Mouse (Mus musculus): Measurements from ENCODE around the gene Arl6ip1. TPM values are rescaled to one million over a fixed set of nuclear protein-coding genes. Genes with fewer than 3 reads are reported as not detected.
A peak's percentile ranks its signal among the peaks of the same experiment; 100 is the strongest.

Arl6ip1 gene
- polyA plus RNA-seq, 1 experiment from 2014 or later: 505 TPM

DNA sequence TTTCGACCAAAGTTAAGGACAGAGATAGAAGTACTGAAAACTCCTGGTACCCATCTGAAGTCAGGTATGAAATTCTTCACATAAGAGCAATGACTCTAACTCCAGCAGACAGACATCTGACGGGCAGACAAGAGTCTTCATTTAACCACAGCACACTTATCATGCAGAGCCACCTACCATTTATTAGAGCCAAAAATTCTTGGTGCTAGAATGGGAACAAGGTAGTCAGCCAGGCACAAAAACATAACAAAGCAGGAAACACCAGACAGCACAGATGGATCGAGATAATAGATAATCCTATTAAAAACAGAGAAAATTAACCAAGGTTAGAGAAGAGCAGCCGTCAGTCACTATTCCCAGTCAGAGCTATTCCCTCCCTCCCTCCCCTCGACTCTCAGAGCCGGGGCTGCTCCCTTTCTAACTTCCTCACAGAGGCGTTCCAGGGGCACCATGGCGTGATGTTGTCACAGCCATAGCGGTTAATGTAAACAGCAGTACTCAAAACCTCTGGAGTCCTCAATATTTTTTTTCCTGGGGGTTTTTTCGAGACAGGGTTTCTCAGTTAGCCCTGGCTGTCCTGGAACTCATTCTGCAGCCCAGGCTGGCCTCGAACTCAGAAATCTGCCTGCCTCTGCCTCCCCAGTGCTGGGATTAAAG is 3.1 kb downstream of the Arl6ip1 start:
- H3K36me3 ChIP-seq: peaks cover 42% of the 10 kb centered on the region
- H3K4me1 ChIP-seq: peaks cover 27% of the 10 kb centered on the region
- WGBS: 68% methylated on average over 11 of the region's 11 CpGs
- no peak for ATAC-seq (ENCODE audit: low FRiP score, low read depth)
- no peaks in the 10 kb centered on the region for H3K9me3 ChIP-seq
- no peak overlapping the region for H3K27ac ChIP-seq (replicated peaks)
- H3K9ac ChIP-seq (replicated peaks): peak overlapping the region; percentile 20; the same call in 1 of the 2 replicates
- no peaks in the 10 kb centered on the region for H3K27me3 ChIP-seq
- peak overlapping the region; percentile 76 for H3K4me2 ChIP-seq (replicated peaks)
- no peak overlapping the region for H3K4me3 ChIP-seq

DNA sequence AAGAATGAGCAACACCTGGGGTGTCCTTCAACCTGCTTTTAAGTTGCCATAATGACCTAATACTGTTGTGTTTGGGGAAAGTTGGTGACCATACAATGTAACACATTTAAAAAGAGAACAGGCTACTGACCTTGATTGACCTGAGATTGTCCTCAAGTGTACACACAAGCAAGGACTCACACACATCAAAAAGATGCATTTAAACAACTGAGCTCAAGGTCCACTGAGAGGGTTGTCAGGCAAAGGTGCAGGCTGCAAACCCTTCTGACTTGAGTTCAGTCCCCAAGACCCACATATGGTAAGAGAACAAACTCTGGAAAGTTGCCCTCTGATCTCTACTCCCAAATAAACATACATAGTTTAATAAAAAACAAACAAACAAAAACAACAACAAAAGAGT is 3.7 kb downstream of the Arl6ip1 start:
- H3K36me3 ChIP-seq: peaks cover 48% of the 10 kb centered on the region
- no peaks in the 10 kb centered on the region for H3K9me3 ChIP-seq
- no peak overlapping the region for H3K27ac ChIP-seq (replicated peaks)
- H3K9ac ChIP-seq (replicated peaks): no peak overlapping the region
- H3K4me1 ChIP-seq: peaks cover 27% of the 10 kb centered on the region
- H3K4me3 ChIP-seq: no peak overlapping the region
- ATAC-seq (ENCODE audit: low FRiP score, low read depth): no peak
- no peaks in the 10 kb centered on the region for H3K27me3 ChIP-seq
- no peak overlapping the region for H3K4me2 ChIP-seq (replicated peaks)

DNA sequence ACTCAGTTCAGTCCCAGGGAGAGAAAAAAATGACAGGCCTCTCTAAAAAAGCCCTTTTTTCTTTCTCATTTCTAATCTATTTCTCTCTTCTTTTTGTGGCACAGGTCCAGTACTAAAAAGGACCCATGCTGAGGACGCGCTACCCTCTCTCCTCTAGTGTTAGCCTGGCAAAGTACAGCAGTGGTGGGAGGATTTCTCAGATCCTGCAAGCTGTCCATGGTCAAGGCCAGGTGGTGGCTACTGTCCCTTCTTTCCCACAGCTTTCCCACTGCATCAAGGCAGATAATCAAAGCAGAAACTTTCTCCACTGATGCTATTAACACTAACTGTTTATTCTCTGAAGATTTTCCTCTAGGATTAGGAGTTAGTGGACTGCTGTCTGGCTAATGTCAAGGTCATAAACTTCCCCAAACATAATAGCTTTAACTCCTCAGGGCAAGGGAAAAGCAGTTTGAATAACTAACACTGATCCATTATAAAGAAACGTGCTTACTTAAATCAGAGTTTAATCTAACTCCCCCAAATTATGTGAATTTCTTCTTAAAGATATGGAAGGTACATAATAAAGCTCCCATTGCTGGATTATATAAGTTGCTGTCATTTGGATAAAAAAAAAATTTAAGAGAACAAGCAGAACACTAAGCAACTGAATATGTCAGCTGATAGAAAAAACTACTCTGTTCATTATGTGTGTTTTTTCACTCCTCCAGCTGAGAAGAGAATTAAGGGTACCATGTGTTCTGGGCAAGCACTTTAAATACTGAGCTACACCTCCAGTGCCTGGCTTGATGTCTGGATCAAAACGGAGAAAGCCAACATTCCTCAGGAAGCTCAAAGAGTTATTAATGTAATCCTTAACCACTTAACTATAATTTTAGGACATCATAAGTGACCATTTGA is 5.7 kb downstream of the Arl6ip1 start:
- ATAC-seq (ENCODE audit: low FRiP score, low read depth): no peak
- Histone ChIP-seq H3K27ac (replicated peaks) (no peak overlapping the region), H3K9me3 (no peaks in the 10 kb centered on the region), H3K4me3 (no peak overlapping the region), H3K9ac (replicated peaks) (no peak overlapping the region), H3K36me3 (peaks cover 68% of the 10 kb centered on the region), H3K4me1 (peaks cover 23% of the 10 kb centered on the region), H3K27me3 (no peaks in the 10 kb centered on the region), H3K4me2 (replicated peaks) (no peak overlapping the region)
- WGBS: 95% methylated on average over 4 of the region's 4 CpGs

- Histone ChIP-seq H3K4me1 (peaks cover 12% of the 10 kb centered on the region), H3K36me3 (peaks cover 75% of the 10 kb centered on the region), H3K27ac (replicated peaks) (no peak overlapping the region), H3K4me3 (no peak overlapping the region), H3K27me3 (no peaks in the 10 kb centered on the region), H3K4me2 (replicated peaks) (no peak overlapping the region), H3K9me3 (no peaks in the 10 kb centered on the region), H3K9ac (replicated peaks) (no peak overlapping the region)
- ATAC-seq (ENCODE audit: low FRiP score, low read depth): no peak
- WGBS: 97% methylated on average over 7 of the region's 7 CpGs
These were observed 7.2 kb downstream of the Arl6ip1 start for GRCm38 (mm10) chr7:118122235-118122634.

GRCm38 (mm10) chr7:118120654-118121053 is 8.8 kb downstream of the Arl6ip1 start:
- 92% methylated on average over 1 of the region's 1 CpGs for WGBS

GRCm38 (mm10) chr7:118119946-118120345 is 9.5 kb downstream of the Arl6ip1 start:
- H3K4me2 ChIP-seq (replicated peaks): no peak overlapping the region
- 93% methylated on average over 5 of the region's 5 CpGs for WGBS
- peaks cover 63% of the 10 kb centered on the region for H3K36me3 ChIP-seq
- H3K4me1 ChIP-seq: peaks cover 7% of the 10 kb centered on the region
- H3K9me3 ChIP-seq: no peaks in the 10 kb centered on the region
- H3K4me3 ChIP-seq: no peak overlapping the region
- no peak overlapping the region for H3K9ac ChIP-seq (replicated peaks)
- H3K27me3 ChIP-seq: no peaks in the 10 kb centered on the region
- no peak for ATAC-seq (ENCODE audit: low FRiP score, low read depth)
- H3K27ac ChIP-seq (replicated peaks): no peak overlapping the region

More at GRCm38 (mm10) chr7:118120654-118121053, 8.8 kb downstream of the Arl6ip1 start:
- H3K27me3 ChIP-seq: no peaks in the 10 kb centered on the region
- H3K36me3 ChIP-seq: peaks cover 65% of the 10 kb centered on the region
- H3K4me3 ChIP-seq: no peak overlapping the region
- H3K4me1 ChIP-seq: 0 out of 2 replicates have a peak, but pooled peaks cover 4% of the 10 kb centered on the region
- no peak overlapping the region for H3K4me2 ChIP-seq (replicated peaks)
- H3K9me3 ChIP-seq: no peaks in the 10 kb centered on the region
- no peak overlapping the region for H3K27ac ChIP-seq (replicated peaks)
- H3K9ac ChIP-seq (replicated peaks): no peak overlapping the region
- ATAC-seq (ENCODE audit: low FRiP score, low read depth): no peak

GRCm38 (mm10) chr7:118119142-118119541 is 10.3 kb downstream of the Arl6ip1 start:
- H3K4me2 ChIP-seq (replicated peaks): no peak overlapping the region
- ATAC-seq (ENCODE audit: low FRiP score, low read depth): no peak
- H3K36me3 ChIP-seq: peaks cover 63% of the 10 kb centered on the region
- H3K4me3 ChIP-seq: no peak overlapping the region
- no peaks in the 10 kb centered on the region for H3K27me3 ChIP-seq
- H3K27ac ChIP-seq (replicated peaks): no peak overlapping the region
- WGBS: 53% methylated on average over 2 of the region's 2 CpGs
- H3K9ac ChIP-seq (replicated peaks): no peak overlapping the region
- H3K4me1 ChIP-seq: peaks cover 15% of the 10 kb centered on the region
- H3K9me3 ChIP-seq: no peaks in the 10 kb centered on the region

DNA sequence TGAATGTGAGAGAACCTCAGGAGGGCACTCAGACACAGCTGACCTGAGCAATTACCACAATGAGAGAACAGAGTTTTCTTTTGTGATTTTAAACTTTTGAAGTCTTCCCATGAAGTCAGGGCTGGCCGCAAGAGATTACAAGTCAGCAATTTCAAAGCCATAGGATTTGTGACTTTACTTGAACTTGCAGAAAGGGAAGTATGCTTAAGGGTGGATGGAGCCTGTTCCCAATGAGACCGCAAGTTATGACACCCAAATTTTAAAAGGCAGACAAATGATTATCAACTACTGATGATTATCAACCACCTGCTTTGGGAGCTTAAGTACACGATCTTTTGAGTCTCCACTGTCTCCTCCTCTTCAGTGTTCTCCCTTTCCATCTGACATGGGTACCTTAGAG is 11.0 kb downstream of the Arl6ip1 start:
- Histone ChIP-seq H3K36me3 (peaks cover 64% of the 10 kb centered on the region), H3K27ac (replicated peaks) (no peak overlapping the region), H3K4me3 (no peak overlapping the region), H3K4me1 (peaks cover 22% of the 10 kb centered on the region), H3K27me3 (no peaks in the 10 kb centered on the region), H3K9me3 (no peaks in the 10 kb centered on the region), H3K4me2 (replicated peaks) (no peak overlapping the region), H3K9ac (replicated peaks) (no peak overlapping the region)
- no peak for ATAC-seq (ENCODE audit: low FRiP score, low read depth)
- 86% methylated on average over 3 of the region's 3 CpGs for WGBS

GRCm38 (mm10) chr7:118117539-118118210 is 11.8 kb downstream of the Arl6ip1 start:
- H3K4me1 ChIP-seq: peaks cover 30% of the 10 kb centered on the region
- whole genome bisulfite sequencing: 57% methylated on average over 4 of the region's 4 CpGs
- H3K27me3 ChIP-seq: no peaks in the 10 kb centered on the region
- no peak for ATAC-seq (ENCODE audit: low FRiP score, low read depth)
- H3K27ac ChIP-seq (replicated peaks): peak overlapping the region; percentile 78
- no peak overlapping the region for H3K9ac ChIP-seq (replicated peaks)
- H3K4me3 ChIP-seq: no peak overlapping the region
- H3K36me3 ChIP-seq: peaks cover 64% of the 10 kb centered on the region
- H3K4me2 ChIP-seq (replicated peaks): no peak overlapping the region
- H3K9me3 ChIP-seq: no peaks in the 10 kb centered on the region

DNA sequence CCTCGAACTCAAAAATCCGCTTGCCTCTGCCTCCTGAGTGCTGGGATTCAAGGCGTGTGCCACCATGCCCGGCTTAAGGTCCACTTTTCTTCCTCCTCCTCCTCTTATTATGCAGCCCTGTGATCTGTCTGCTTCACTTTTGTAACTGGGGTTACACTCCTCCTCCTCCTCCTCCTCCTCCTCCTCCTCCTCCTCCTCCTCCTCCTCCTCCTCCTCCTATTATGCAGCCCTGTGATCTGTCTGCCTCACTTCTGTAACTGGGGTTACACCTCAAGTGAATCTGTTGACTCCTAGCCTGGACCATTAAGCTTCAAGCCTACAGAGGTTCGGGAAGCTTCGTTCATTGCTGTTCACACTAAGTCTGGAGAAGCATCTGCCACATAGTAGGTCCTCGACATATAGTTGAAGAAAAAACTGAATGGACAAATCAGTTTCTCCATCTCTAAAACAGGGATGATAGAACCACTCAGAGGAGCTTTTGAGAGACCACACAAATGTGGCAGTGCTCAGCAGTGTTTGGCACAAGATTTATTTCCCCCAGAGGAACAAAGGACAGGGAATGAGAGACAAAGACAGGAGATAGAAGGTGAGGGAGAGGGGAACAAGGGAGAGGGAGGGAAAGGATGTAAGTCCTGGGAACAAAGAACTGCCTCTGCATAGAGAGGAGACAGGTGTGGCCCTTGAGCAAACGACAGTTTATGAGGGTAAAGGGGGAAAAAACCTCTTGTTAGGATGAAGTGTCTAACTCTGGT is 12.5 kb downstream of the Arl6ip1 start:
- H3K36me3 ChIP-seq: peaks cover 65% of the 10 kb centered on the region
- no peak for ATAC-seq (ENCODE audit: low FRiP score, low read depth)

GRCm38 (mm10) chr7:118115877-118116568 is 13.4 kb downstream of the Arl6ip1 start, which contains the start of gene Rps15a:
TSS of gene Rps15a (minus strand) at chr7:118116188.
- Histone ChIP-seq H3K36me3 (peaks cover 66% of the 10 kb centered on the region), H3K27me3 (no peaks in the 10 kb centered on the region), H3K9ac (replicated peaks) (peak within 1 kb of the TSS; percentile 96), H3K4me2 (replicated peaks) (peak within 1 kb of the TSS; percentile 92), H3K4me1 (peaks cover 46% of the 10 kb centered on the region), H3K9me3 (no peaks in the 10 kb centered on the region), H3K4me3 (peak within 1 kb of the TSS; percentile 94), H3K27ac (replicated peaks) (peak within 1 kb of the TSS; percentile 84)
- WGBS: under 1% methylated on average over 40 of the region's 40 CpGs
- ATAC-seq (ENCODE audit: low FRiP score, low read depth): peak; percentile 86

More for the DNA sequence above, 12.5 kb downstream of the Arl6ip1 start:
- Histone ChIP-seq H3K9me3 (no peaks in the 10 kb centered on the region), H3K4me3 (peak overlapping the region; percentile 94; the same call in 1 of the 2 replicates), H3K9ac (replicated peaks) (no peak overlapping the region), H3K4me1 (peaks cover 37% of the 10 kb centered on the region), H3K4me2 (replicated peaks) (peak overlapping the region; percentile 53; the same call in 1 of the 2 replicates), H3K27me3 (no peaks in the 10 kb centered on the region), H3K27ac (replicated peaks) (peak overlapping the region; percentile 78; the same call in 1 of the 2 replicates)
- WGBS: 21% methylated on average over 8 of the region's 8 CpGs

Data from midbrain, embryonic 12.5 days (tissue).